Mouse (Mus musculus) duodenum, adult 2 months (tissue): ENCODE results near the gene A630010A05Rik. TPM values are rescaled to one million over a fixed set of nuclear protein-coding genes. Genes with fewer than 3 reads are reported as not detected.

ENCODE experiments used
- polyA plus RNA-seq: library from polyadenylated mRNA; depleted of rRNA; stranded (reverse); fragments of >200 nt; gene quantifications from 2 replicates; pipeline ENCODE4 v1.2.3, GENCODE M21; 2012; ENCODE audit warnings: low replicate concordance; rRNA removed

A630010A05Rik gene
- polyA plus RNA-seq, result 0.02 TPM in 1 of 2 replicates, not detected in the other

GRCm38 (mm10) chr16:14562017-14562416 is at the start of gene A630010A05Rik:
Gene A630010A05Rik, plus strand, starts transcription at chr16:14562317.

Other genes with a start within 250 kb of the A630010A05Rik start
- gene Fopnl, start 244.9 kb upstream of the A630010A05Rik start, polyA plus RNA-seq, result 14.6 and 20.2 TPM in 2 replicates
- 1.5 and 15.7 TPM in 2 replicates for gene Abcc1, start 200.8 kb upstream of the A630010A05Rik start, polyA plus RNA-seq